Mouse (Mus musculus) small intestine, adult 2 months (tissue): Measurements from ENCODE around the gene Irgc1.

Experiments
- CTCF ChIP-seq: fragments of 200-500 bp; IDR thresholded peaks from 2 replicates; pipeline ENCODE4 v1.5.1; 2012; ENCODE audit warnings: low read depth, mild to moderate bottlenecking, control low read depth, inconsistent platforms, low read length, moderate library complexity, mixed read lengths; ENCODE audit not compliant: insufficient replicate concordance, insufficient read length; ENCODE audit errors: extremely low read depth
- POLR2A ChIP-seq: fragments of 200-500 bp; IDR thresholded peaks from 2 replicates; pipeline ENCODE4 v1.6.1; 2012; ENCODE audit warnings: low read depth, mild to moderate bottlenecking, control low read depth, inconsistent platforms, low read length, moderate library complexity

DNA sequence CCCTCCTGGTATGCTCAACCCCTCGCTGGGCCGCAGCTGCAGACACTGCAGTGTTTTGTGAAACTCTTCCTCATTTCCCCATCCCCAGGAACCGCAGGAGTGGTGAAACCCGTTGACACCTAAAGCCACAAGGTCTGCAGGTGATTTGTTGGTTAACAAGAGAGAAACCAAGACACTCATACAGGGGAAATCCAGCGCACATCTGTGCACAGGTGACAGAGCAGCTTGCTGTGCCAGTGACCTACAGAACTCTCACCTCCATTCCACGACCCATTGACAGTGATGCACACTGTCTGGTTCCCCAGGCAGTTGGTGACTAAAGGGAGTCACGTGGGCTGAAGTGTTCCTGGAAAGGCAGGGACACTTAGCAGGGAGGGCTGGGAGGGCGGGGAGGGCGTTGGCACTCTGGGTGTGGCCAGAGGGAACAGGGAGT lies 1.5 kb downstream of the Irgc1 start:
- TF ChIP-seq CTCF (no peak), POLR2A (no peak)
